Mouse (Mus musculus): ENCODE measurements around the gene Btrc.

DNA sequence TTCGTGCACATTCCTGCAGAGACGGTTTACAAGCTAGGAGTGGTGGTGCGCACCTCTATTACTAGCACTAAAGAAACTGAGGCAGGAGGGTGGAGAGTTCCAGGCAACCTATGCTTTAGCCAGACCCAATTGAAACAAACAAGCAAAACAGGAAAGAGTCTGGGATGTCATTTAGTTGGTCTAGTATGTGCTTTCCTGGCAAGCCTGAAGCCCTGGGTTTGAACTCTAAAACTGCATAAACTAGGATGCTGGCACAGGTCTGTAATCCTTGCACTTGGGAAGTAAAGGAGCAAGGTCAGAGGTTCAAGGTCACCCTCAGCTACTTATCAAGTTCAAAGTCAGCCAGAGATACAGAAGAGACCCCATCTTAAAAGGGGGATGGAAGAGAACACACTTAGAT is 178.5 kb downstream of the Btrc start:
- no peak for TF ChIP-seq CTCF (IDR thresholded peaks at IDR 0.05; ENCODE audit: insufficient read depth, low read depth, low read length)
- no peak for TF ChIP-seq POLR2A (IDR thresholded peaks at IDR 0.05; ENCODE audit: insufficient read depth, low read depth, low read length)

Data from olfactory bulb, adult 2 months (tissue).